Mouse (Mus musculus): ENCODE measurements around the gene Patl1.
"Not testable (repeated sequence)": the region's sequence is repeated elsewhere in the genome, so short reads cannot be mapped to it uniquely, and the experiment has no call there.

Gene Patl1

DNA sequence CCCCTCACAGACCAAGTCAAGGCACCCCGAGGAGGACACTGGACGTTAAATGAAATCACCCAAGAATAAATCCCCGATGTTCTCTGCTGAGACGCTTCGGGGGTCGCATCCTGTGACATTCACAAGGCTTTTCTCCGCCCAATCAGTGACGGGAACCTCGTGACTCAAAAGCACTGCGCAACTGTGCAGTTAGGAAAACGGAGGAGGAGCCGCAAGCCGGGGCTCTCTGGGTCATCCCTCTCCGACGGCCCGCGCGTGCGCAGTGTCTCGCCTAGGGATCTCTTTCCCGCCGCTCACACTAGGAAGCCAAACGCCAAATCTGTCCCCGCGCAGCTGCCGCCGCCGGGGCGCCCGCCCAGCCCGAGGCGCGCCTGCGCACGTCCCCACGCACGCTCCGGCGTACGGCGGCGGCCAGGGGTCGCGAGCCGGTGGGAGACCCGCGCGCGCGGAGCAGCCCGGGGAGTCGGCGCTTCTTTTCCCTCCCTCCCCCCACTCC, at the start of gene Patl1:
Gene Patl1 (plus strand): TSS at position 363 of the 496 bp plus-strand sequence.
- ATAC-seq (ENCODE audit: low TSS enrichment): peak; percentile 96

- ATAC-seq (ENCODE audit: low TSS enrichment): no peak
Observed at GRCm38 (mm10) chr19:11867837-11868236, 44.4 kb upstream of the Patl1 start.

GRCm38 (mm10) chr19:11875006-11875405, 37.2 kb upstream of the Patl1 start, which contains the start of gene Olfr1419:
Gene Olfr1419, minus strand, starts transcription at chr19:11875106.
- ATAC-seq (ENCODE audit: low TSS enrichment): no peak

DNA sequence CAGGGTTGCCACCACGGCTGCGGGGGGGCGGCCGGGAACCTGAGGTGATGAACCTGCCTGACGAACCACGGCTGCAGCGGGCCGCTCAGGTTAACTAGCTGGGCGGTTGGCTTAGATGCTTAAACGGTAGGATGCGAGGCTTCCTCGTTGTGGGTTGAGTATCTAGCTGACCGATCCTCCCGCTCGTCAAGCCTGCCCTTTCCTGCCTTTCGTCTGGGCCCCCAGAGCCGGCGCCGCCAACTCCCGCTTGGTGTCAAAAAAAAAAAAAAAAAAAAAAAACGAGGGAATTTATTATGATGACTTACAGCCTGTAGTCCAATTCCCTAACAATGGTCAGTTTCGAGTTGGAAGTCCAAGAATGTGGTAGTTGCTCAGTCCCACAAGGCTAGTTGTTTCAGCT, 33.8 kb upstream of the Patl1 start:
- not testable (repeated sequence) for ATAC-seq (ENCODE audit: low TSS enrichment)

DNA sequence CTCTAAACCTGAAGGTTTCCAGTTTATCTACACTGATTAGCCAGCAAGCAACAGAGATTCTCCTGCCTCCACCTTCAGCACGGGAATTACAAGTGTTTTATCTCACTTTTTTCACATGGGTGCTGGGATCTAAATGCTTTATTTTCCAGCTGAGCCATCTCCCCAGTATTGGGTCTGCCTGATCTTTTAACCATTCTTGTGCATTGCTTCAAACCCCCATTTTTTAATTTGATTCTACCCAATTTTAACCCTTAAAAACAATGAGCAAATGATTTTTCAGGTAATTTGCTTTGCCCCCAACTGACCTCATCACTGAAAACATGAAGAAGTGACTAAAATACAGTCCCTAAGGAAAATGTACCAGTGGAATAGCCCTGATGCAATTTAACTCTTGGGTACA, 25.9 kb upstream of the Patl1 start, which contains the start of gene Olfr1420:
Gene Olfr1420 (plus strand): TSS at position 301 of the 400 bp plus-strand sequence.
- ATAC-seq (ENCODE audit: low TSS enrichment): no peak

- ATAC-seq (ENCODE audit: low TSS enrichment): no peak
Observed at GRCm38 (mm10) chr19:11911021-11911420, 1.2 kb upstream of the Patl1 start.

DNA sequence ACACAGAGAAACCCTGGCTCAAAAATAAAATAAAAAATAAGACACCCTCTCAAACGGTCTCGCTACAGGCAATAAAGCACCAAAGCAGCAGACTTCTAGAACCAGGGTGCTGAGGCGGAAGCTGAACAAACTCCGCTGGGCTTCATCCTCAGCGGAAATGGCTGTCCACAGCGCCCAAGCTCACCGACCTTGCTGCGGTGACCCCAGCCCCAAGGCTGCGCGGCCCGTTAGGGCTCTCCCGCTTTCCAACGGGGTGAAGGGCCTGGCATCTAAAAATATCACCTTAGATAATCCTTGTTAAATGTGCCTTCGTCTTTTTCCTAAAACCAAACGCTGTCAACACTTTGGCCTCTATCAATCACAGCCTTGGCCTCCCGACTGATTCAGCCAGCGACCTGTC, 596 bp upstream of the Patl1 start:
- peak; percentile 31 for ATAC-seq (ENCODE audit: low TSS enrichment)

DNA sequence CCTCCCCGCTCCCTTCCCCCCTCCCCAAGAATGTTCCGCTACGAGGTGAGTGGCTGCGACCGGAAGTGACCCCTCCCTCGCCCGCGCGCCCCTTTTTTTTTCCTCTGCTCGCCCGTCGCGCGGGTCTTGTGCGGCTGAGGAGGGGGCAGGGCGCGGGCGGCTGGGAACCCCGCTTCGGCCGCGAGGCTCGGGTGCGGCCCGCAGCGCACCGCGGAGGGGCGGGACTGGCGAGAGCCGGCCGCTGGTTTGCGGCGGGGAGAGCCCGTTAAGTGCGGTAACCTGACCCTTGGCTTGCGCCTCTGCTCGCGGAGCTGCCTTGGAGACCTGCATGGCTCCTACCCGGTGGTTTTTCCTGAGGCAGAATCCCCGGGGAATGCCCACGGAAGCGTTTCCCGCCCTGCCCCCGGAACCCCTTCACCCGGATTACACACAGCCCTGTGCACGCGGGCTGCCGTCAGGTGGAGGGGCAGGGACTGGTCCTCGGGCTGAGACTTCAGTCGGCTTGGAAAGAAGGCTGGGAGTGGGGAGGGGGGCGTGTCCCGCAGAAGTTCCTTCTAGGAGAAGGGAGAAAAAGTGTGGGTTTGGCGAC, 428 bp downstream of the Patl1 start:
- peak; percentile 10; the same call in 1 of the 2 replicates for ATAC-seq (ENCODE audit: low TSS enrichment)

DNA sequence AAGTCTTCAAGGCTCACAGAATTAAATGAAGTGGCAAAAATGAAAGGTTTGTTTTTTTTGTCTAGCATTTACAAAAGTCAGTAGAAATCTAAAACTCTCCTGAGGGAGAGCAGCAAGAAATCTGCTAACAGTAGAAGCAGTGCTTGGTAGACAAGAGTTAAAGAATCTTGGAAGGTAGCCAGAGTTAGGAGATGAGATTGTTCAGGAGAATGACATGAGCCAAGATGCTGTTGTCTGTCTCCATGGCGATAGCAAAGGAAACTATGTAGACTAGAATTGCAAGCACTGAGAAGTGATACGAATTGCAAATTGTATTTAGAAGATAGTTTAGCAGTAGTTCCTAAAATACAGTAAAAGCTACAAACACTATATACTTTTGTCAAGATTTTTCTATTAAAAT, 3.6 kb downstream of the Patl1 start:
- ATAC-seq (ENCODE audit: low TSS enrichment): no peak

DNA sequence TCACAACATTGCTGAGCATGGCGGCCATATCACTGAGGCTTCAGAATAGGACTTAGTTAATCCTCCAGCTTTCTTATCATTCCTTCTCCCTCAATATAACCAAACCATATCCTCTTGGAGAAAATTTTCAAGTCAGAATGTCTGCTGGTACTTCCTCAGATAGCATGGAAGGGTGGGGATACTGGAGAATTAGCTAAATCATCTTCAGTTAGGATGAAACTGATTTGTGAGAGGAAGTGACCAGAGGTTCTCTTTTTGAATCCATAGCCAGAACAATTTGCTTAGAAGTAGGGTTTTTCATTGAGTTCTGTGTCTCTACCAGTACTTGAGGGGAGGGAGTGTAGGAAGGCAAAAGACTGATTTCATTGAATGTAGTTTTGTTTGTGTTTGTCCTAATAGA, 9.9 kb downstream of the Patl1 start:
- no peak for ATAC-seq (ENCODE audit: low TSS enrichment)

DNA sequence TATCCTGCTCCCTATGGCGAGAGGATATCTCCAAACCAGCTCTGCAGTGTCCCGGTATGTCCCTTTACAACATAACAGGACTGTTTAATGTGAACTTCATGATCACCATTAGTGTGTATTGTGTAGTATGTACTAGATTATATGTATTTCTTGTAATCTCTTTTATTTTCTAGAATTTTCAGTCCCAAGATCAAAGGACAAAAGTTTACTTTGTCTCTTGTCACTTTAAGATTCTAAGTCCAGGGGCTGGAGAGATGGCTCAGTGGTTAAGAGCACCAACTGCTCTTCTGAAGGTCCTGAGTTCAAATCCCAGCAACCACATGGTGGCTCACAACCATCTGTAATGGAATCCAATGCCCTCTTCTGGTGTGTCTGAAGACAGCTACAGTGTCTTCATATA, 10.3 kb downstream of the Patl1 start:
- ATAC-seq (ENCODE audit: low TSS enrichment): not testable (repeated sequence)

DNA sequence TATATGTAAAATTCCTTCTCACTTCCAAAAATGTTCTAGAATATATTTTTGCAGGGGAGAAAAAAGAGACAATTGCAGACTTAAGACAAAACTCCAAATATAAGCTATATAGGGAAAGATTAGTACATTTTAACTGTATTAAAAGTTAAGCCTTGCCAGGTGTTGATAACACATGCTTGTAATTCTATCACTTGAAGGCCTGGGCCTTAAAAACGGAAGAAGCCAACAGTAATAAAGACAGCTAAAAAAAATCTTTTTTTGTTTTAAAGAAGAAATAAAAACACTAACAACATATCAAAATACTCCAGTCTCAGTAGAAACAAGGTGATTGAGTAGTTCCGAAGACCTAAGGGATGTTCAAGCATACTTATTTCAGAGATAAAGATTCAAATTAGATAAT, 14.2 kb downstream of the Patl1 start:
- no peak for ATAC-seq (ENCODE audit: low TSS enrichment)

DNA sequence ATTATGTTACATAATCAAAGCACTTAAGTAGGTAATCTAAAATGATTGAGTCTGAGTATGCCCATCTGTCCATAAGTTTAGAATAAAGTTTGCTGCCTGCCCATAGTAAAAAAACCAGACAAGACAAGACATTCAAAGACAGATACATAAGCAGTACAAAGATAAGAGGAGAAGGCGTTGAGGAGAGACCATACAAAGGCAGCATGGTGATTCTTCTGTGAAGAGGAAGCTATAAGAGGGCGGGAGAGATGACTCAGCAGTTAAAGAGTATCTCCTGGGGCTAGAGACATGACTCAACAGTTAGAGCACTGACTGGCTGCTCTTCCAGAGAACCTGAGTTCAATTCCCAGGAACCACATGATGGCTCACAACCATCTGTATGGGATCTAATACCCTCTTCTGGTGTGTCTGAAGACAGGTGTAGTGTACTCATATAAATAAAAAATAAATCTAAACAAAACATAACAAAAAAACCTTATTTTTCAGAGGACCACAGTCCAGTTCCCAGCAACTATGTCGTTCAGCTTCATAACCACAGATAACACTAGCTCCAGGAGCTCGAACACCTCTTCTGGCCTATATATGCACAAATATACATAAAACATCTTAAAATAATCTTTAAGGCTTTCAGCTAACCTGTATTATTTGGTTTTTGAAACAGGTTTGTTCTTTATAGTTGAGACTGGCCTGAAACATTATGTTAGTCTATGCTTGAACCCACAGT, 16.0 kb downstream of the Patl1 start:
- no peak for ATAC-seq (ENCODE audit: low TSS enrichment)

- ATAC-seq (ENCODE audit: low TSS enrichment): not testable (repeated sequence)
Observed at GRCm38 (mm10) chr19:11946460-11946859, 34.3 kb downstream of the Patl1 start.

- no peak for ATAC-seq (ENCODE audit: low TSS enrichment)
Observed at GRCm38 (mm10) chr19:11949878-11950277, 37.7 kb downstream of the Patl1 start.

DNA sequence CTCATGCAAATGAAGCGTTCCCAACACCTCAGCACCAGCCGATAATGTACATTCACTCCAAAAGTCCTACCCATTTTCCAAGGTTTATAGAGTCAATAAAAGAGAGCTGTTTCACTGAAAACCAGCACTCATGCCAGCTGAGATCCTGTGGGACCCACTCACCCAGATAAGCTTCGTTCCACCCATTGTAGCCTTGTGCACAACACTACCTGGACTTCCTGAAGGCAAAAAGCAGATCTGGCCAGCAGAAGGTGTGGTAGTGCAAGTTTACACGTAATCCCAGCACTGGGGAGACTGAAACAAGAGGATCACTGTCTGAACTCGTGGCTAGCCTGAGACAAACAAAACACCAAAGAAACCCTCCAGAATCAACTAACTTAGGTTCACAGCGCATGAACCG, 38.5 kb downstream of the Patl1 start:
- ATAC-seq (ENCODE audit: low TSS enrichment): no peak

- peak; percentile 47; the same call in 1 of the 2 replicates for ATAC-seq (ENCODE audit: low TSS enrichment)
Observed at GRCm38 (mm10) chr19:11954206-11954605, 42.0 kb downstream of the Patl1 start.

DNA sequence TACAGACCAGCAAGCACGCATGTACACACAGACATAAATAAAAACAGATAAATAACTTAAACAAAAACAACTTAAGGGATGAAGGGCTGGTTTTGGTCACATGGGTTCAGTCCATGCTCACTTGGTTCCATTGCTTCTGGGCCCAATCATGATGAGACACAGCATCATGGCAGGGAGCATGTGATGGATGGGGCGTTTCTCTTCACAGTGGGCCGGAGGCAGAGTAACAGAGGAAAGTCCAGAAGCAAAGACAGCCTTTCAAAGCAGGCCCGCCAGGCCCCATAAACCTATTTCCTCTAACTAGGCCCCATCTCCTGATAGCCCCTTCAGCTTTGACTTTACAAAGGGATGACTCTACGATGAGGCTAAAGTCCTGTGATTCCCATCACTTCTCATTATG, 44.4 kb downstream of the Patl1 start:
- ATAC-seq (ENCODE audit: low TSS enrichment): no peak

DNA sequence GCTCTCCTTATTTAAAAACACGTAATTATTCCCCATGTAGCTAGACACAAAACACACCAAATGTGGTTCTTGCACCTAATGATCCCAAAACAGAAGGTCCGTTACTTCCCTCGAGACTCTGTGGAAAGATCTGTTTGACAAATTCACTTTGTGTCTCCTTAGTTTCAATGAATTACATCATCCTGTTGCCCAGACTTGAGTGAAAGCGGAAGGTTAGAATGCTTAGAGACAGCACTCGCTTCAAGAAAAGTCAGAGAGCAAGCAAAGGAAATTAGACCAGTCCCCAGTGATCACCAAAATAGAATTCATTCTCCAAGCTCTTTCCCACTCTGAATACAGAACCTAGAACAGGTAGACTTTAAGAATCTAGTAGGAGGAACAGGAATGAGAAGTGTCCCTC, 45.2 kb downstream of the Patl1 start:
- ATAC-seq (ENCODE audit: low TSS enrichment): no peak

- ATAC-seq (ENCODE audit: low TSS enrichment): no peak
Observed at GRCm38 (mm10) chr19:11957846-11958245, 45.6 kb downstream of the Patl1 start.

GRCm38 (mm10) chr19:11964266-11964665, 52.1 kb downstream of the Patl1 start:
- no peak for ATAC-seq (ENCODE audit: low TSS enrichment)

DNA sequence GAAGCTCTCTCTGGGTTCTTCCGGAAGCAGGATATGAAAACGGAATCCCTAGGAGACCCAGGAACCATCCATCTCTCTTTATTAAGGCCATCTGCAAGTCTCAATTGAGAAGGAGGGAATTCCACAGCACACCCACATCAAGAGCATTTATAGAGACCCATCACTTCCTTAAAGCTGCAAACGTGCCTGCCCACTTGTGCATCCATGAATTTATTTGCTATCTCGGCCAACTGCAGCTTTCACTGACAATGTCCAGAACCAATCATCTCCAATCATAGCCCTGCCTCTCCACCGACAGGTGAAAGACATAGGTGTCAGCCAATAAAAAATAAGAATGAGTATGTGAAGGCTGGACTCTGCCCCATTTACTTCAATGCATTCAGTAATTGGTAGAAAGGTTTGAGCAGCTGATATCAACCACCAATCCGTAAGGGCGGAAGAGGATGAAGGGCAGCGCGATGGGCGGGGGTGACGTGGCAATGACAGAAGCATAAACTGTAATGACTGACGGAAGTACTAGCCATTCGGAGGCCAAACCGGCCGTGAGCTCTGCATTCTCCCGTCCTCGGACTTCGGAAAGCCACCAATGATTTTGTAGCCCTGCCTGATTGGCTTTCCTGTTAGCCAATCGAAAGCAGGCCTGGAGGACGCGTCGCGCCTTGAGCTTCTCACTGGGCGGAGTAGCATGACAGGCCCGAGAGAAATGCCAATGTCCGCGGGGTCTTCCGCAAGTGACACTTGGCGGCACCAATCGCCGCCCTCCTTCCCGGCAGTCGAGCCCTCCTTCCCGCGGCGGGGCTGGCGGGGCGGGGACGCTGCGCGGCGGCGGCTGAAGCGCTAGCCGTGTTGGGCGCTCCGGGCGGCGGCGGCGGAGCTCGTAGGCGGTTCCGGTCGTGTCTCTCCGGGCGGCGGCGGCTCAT, 53.1 kb downstream of the Patl1 start, which contains the start of gene Osbp:
Gene Osbp (plus strand): TSS at position 919 of the 920 bp plus-strand sequence.
- ATAC-seq (ENCODE audit: low TSS enrichment): peak; percentile 86

Data from frontal cortex, adult (tissue).